Mouse (Mus musculus) kidney, adult 2 months (tissue): ENCODE measurements at regions not wholly inside any gene's neighbourhood (a gene's known extent, or its start where the extent isn't known, plus 50 kb on each side); places are given as distances from the start of the nearest gene placed in this dataset.

Experiments
- CTCF ChIP-seq: fragments of 200-500 bp; conservative IDR thresholded peaks from 2 replicates; pipeline ENCODE4 v1.5.1; 2011; ENCODE audit warnings: low read depth, mild to moderate bottlenecking, control low read depth, low read length, moderate library complexity, mixed read lengths; ENCODE audit not compliant: insufficient read depth, insufficient read length
- POLR2A ChIP-seq: fragments of 200-500 bp; IDR thresholded peaks from one replicate; pipeline ENCODE4 v1.6.1; 2011; ENCODE audit warnings: low read depth, low read length, control low read depth

GRCm38 (mm10) chr5:128517336-128517735 is 83.3 kb upstream of the Fzd10 start:
- no peak for TF ChIP-seq POLR2A
- no peak for TF ChIP-seq CTCF
